ENCODE assay signal across 8 mouse cellular contexts in the genomic region with DNA sequence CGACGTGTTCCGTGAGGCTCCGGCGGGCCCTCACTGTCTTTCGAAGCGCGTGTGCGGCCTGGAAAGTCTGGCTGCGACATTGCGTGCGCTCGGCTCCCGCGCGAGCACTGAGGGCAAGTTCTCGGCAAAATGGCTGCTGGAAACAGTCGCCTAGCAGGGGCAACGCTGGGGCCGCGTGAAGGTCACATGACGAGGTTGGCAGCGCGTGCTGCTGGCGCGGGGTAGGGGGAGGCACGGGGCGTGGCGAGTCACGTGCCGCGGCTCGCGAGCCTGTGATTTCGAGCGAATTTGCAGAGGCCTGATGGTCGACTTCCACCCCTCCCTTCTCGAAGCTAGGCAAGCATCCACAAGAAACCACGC. TPM values are rescaled to one million over a fixed set of nuclear protein-coding genes. Genes with fewer than 3 reads are reported as not detected.
A peak's percentile ranks its signal among the peaks of the same experiment; 100 is the strongest.
DNase-seq lines count a peak whose midpoint lies in the region; ATAC-seq and TF ChIP-seq lines count a peak whose summit lies in the region.

No protein-coding gene starts in this region.

- no peak for TF ChIP-seq CTCF in kidney, postnatal 0 days (IDR thresholded peaks at IDR 0.05; ENCODE audit: low read depth)

- peaks cover 6% of the 10 kb centered on the region; the same call in 1 of the 2 replicates for H3K27me3 ChIP-seq in heart, embryonic 13.5 days (replicated peaks)
- H3K27me3 ChIP-seq in kidney, postnatal 0 days (ENCODE audit: insufficient read depth, low read length) = no peaks in the 10 kb centered on the region
- H3K27me3 ChIP-seq in liver, embryonic 11.5 days (replicated peaks; ENCODE audit: control insufficient read depth, insufficient read depth, low read length) = no peaks in the 10 kb centered on the region; the same call in 1 of the 2 replicates

- H3K9ac ChIP-seq in heart, embryonic 13.5 days = peak overlapping the region; percentile 83
- H3K9ac ChIP-seq in kidney, postnatal 0 days (ENCODE audit: low read depth, low read length) = peak overlapping the region; percentile 72
- H3K9ac ChIP-seq in liver, embryonic 11.5 days (ENCODE audit: low read depth, low read length) = peak overlapping the region; percentile 74

- peak overlapping the region; percentile 87 for H3K4me2 ChIP-seq in heart, embryonic 13.5 days
- peak overlapping the region; percentile 91 for H3K4me2 ChIP-seq in kidney, postnatal 0 days (ENCODE audit: low read length)
- H3K4me2 ChIP-seq in liver, embryonic 11.5 days = peak overlapping the region; percentile 96

- peaks cover 3% of the 10 kb centered on the region for H3K36me3 ChIP-seq in heart, embryonic 13.5 days
- H3K36me3 ChIP-seq in kidney, postnatal 0 days (ENCODE audit: insufficient read depth, low read length) = no peaks in the 10 kb centered on the region
- H3K36me3 ChIP-seq in liver, embryonic 11.5 days (ENCODE audit: control insufficient read depth, insufficient read depth, low read length) = no peaks in the 10 kb centered on the region

- H3K4me3 ChIP-seq in heart, embryonic 13.5 days = peak overlapping the region; percentile 65
- H3K4me3 ChIP-seq in kidney, postnatal 0 days (replicated peaks; ENCODE audit: low read depth, low read length) = peak overlapping the region; percentile 38
- H3K4me3 ChIP-seq in liver, embryonic 11.5 days (ENCODE audit: low read depth, low read length) = peak overlapping the region; percentile 58

- WGBS in heart, embryonic 13.5 days = 1% methylated on average over 39 of the region's 39 CpGs
- WGBS in kidney, postnatal 0 days = 1% methylated on average over 39 of the region's 39 CpGs
- 1% methylated on average over 39 of the region's 39 CpGs for WGBS in liver, embryonic 11.5 days

- H3K4me1 ChIP-seq in heart, embryonic 13.5 days = peaks cover 6% of the 10 kb centered on the region
- H3K4me1 ChIP-seq in kidney, postnatal 0 days (replicated peaks; ENCODE audit: insufficient read depth, low read length) = peaks cover 12% of the 10 kb centered on the region
- H3K4me1 ChIP-seq in liver, embryonic 11.5 days (replicated peaks; ENCODE audit: control insufficient read depth, insufficient read depth, low read length) = peaks cover 13% of the 10 kb centered on the region

- peak overlapping the region; percentile 60 for H3K27ac ChIP-seq in heart, embryonic 13.5 days (replicated peaks)
- peak overlapping the region; percentile 37; the same call in 1 of the 2 replicates for H3K27ac ChIP-seq in kidney, postnatal 0 days
- H3K27ac ChIP-seq in liver, embryonic 11.5 days (ENCODE audit: low read depth, low read length) = peak overlapping the region; percentile 13; the same call in 1 of the 2 replicates

- ATAC-seq in heart, embryonic 13.5 days (ENCODE audit: extremely low read depth, insufficient number of reproducible peaks, low FRiP score, low TSS enrichment) = peak; percentile 72; the same call in 1 of the 2 replicates
- ATAC-seq in kidney, postnatal 0 days (replicated peaks; ENCODE audit: low FRiP score, low read depth) = peak; percentile 87
- ATAC-seq in liver, embryonic 11.5 days (replicated peaks; ENCODE audit: low FRiP score) = peak; percentile 73
- ATAC-seq in monocyte, adult 5-6 weeks (replicated peaks; ENCODE audit: insufficient number of reproducible peaks, low FRiP score, low TSS enrichment, poor library complexity, severe bottlenecking) = peak; percentile 54; the same call in 1 of the 2 replicates

- DNase-seq in CD4-positive helper T cell, adult 2 months (ENCODE audit: low read depth, low spot score) = peak; percentile 75
- DNase-seq in brain, embryonic 18.5 days (ENCODE audit: low read depth, low spot score) = peak; percentile 88
- DNase-seq in fibroblast of lung, adult 2 months (ENCODE audit: low read depth) = peak; percentile 71
- DNase-seq in kidney, postnatal 0 days (ENCODE audit: low spot score) = peak; percentile 79
- no peak for DNase-seq in liver, embryonic 11.5 days (ENCODE audit: low spot score)
- DNase-seq in spleen, postnatal 4 days (ENCODE audit: low spot score in 2 of 2) = peak; percentile 70 to 83

- no peaks in the 10 kb centered on the region for H3K9me3 ChIP-seq in heart, embryonic 13.5 days
- H3K9me3 ChIP-seq in kidney, postnatal 0 days (replicated peaks; ENCODE audit: low read length) = no peaks in the 10 kb centered on the region
- H3K9me3 ChIP-seq in liver, embryonic 11.5 days (ENCODE audit: control insufficient read depth, low read length) = no peaks in the 10 kb centered on the region

RNA-seq across cellular contexts. Expression of a gene that starts 23.9 kb away (rescaled TPM):
- polyA plus RNA-seq in heart, embryonic 13.5 days (2015; fragmentation: Nextera tagmentation; extraction: Ambion mirVana) = 15.4 and 17.7 TPM in 2 replicates
- 17.5 TPM in 2 replicates for polyA plus RNA-seq in kidney, postnatal 0 days (2015; fragmentation: Nextera tagmentation; extraction: Ambion mirVana)
- polyA plus RNA-seq in liver, embryonic 11.5 days (2014; fragmentation: Nextera tagmentation; extraction: Ambion mirVana) = 22.0 and 23.9 TPM in 2 replicates
- total RNA-seq in monocyte, adult 5-6 weeks (2017) = 57.4 to 66.3 TPM (median 60.3 TPM) in 3 replicates
